Mouse (Mus musculus) ES-Bruce4 (cell line): ENCODE results near the gene Ubqln4.

ENCODE experiments used
- CTCF ChIP-seq: IDR thresholded peaks from one replicate; pipeline ENCODE4 v1.8.1; 2011; ENCODE audit warnings: low read depth, low read length
- POLR2A ChIP-seq: IDR thresholded peaks from one replicate; pipeline ENCODE4 v1.8.1; 2011; ENCODE audit warnings: low read length; ENCODE audit not compliant: insufficient read depth

- TF ChIP-seq CTCF (no peak), POLR2A (no peak)
Observed at GRCm38 (mm10) chr3:88515095-88515386, 38.5 kb upstream of the Ubqln4 start.
